Mouse (Mus musculus) B cell, adult 2 months (primary cell): Measurements from ENCODE around the gene Duoxa2.
A peak's percentile ranks its signal among the peaks of the same experiment; 100 is the strongest.
"Not testable (repeated sequence)": the region's sequence is repeated elsewhere in the genome, so short reads cannot be mapped to it uniquely, and the experiment has no call there.

Experiments
- DNase-seq, 2 experiments: peaks; one replicate each; pipeline ENCODE4 v3.0.0; 2022

Duoxa2 gene

GRCm38 (mm10) chr2:122309647-122310046 lies 10.9 kb downstream of the Duoxa2 start:
- DNase-seq: no peak

GRCm38 (mm10) chr2:122311561-122311960 lies 12.9 kb downstream of the Duoxa2 start:
- no peak for DNase-seq

- DNase-seq: peak; percentile 79 to 81
Observed at GRCm38 (mm10) chr2:122312722-122313417, 14.2 kb downstream of the Duoxa2 start.

GRCm38 (mm10) chr2:122313536-122313935 lies 14.8 kb downstream of the Duoxa2 start, which contains the start of gene Duoxa1:
Gene Duoxa1, minus strand, starts transcription at chr2:122313730.
- DNase-seq: no peak

GRCm38 (mm10) chr2:122315372-122315771 lies 16.7 kb downstream of the Duoxa2 start, which contains the start of gene Duox1:
Gene Duox1, plus strand, starts transcription at chr2:122315672.
- DNase-seq: no peak

- DNase-seq: no peak
Observed at GRCm38 (mm10) chr2:122317384-122317783, 18.7 kb downstream of the Duoxa2 start.

- no peak for DNase-seq
Observed at GRCm38 (mm10) chr2:122323960-122324359, 25.3 kb downstream of the Duoxa2 start.

GRCm38 (mm10) chr2:122324586-122324985 lies 25.9 kb downstream of the Duoxa2 start:
- no peak for DNase-seq

- DNase-seq: no peak
Observed at GRCm38 (mm10) chr2:122325361-122325760, 26.7 kb downstream of the Duoxa2 start.

- no peak for DNase-seq
Observed at GRCm38 (mm10) chr2:122327986-122328385, 29.3 kb downstream of the Duoxa2 start.

- DNase-seq: not testable (repeated sequence)
Observed at GRCm38 (mm10) chr2:122330317-122330716, 31.6 kb downstream of the Duoxa2 start.

GRCm38 (mm10) chr2:122332222-122332621 lies 33.5 kb downstream of the Duoxa2 start:
- no peak for DNase-seq

- DNase-seq: no peak
Observed at GRCm38 (mm10) chr2:122334170-122334569, 35.5 kb downstream of the Duoxa2 start.

- no peak for DNase-seq
Observed at GRCm38 (mm10) chr2:122337291-122337690, 38.6 kb downstream of the Duoxa2 start.

- no peak for DNase-seq
Observed at GRCm38 (mm10) chr2:122345106-122345893, 46.6 kb downstream of the Duoxa2 start.

GRCm38 (mm10) chr2:122346164-122346563 lies 47.5 kb downstream of the Duoxa2 start:
- not testable (repeated sequence) for DNase-seq

GRCm38 (mm10) chr2:122347257-122347656 lies 48.6 kb downstream of the Duoxa2 start:
- no peak for DNase-seq

GRCm38 (mm10) chr2:122348531-122349131 lies 49.9 kb downstream of the Duoxa2 start:
- peak; percentile 86 to 87 for DNase-seq

GRCm38 (mm10) chr2:122349136-122349785 lies 50.6 kb downstream of the Duoxa2 start:
- DNase-seq: peak; percentile 28 to 35

GRCm38 (mm10) chr2:122351156-122351930 lies 52.6 kb downstream of the Duoxa2 start:
- no peak for DNase-seq

- no peak for DNase-seq
Observed at GRCm38 (mm10) chr2:122351931-122352329, 53.2 kb downstream of the Duoxa2 start.
